Mouse (Mus musculus): Measurements from ENCODE around the gene Thra.

DNA sequence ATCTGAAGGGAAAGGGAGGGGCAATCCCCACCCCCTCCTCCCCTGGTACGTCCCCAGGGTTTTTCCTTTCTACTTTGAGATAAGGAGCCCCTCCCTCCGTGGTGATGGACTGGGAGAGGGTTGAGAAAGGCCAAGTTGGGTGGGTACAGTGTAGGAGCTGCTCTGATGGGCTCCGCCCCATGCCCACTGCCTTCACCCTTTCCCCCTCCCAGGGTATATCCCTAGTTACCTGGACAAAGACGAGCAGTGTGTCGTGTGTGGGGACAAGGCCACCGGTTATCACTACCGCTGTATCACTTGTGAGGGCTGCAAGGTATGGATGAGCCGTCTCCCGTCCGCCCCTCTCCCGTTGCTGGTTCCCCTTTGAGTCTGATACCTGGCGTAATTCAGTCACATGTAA, 16.3 kb downstream of the Thra start:
- TF ChIP-seq EP300 (optimal IDR thresholded peaks at IDR 0.05) (no peak), CTCF (IDR thresholded peaks at IDR 0.05; ENCODE audit: low read depth) (no peak)

Measured in stomach, postnatal 0 days (tissue).